Mouse (Mus musculus) ES-E14 (cell line): ENCODE data around the gene Rps8.

Experiments used
- CHD2 ChIP-seq: IDR thresholded peaks from 2 replicates; pipeline ENCODE4 v1.6.1; 2014; ENCODE audit warnings: mild to moderate bottlenecking, low read depth, low read length, inconsistent platforms
- HCFC1 ChIP-seq: IDR thresholded peaks from 2 replicates; pipeline ENCODE4 v1.6.1; 2012; ENCODE audit warnings: low read length, inconsistent platforms, borderline replicate concordance; ENCODE audit not compliant: insufficient read depth
- MAFK ChIP-seq: IDR thresholded peaks from 2 replicates; pipeline ENCODE4 v1.6.1; 2014; ENCODE audit warnings: mild to moderate bottlenecking, low read depth, low read length, inconsistent platforms; ENCODE audit not compliant: insufficient read depth
- ZC3H11A ChIP-seq: IDR thresholded peaks from 2 replicates; pipeline ENCODE4 v1.6.1; 2012; ENCODE audit warnings: low read depth, mild to moderate bottlenecking, inconsistent platforms, low read length, borderline replicate concordance
- ZNF384 ChIP-seq: IDR thresholded peaks from 2 replicates; pipeline ENCODE4 v1.6.1; 2012; ENCODE audit warnings: low read depth, low read length, inconsistent platforms

- TF ChIP-seq MAFK = no peak
- TF ChIP-seq ZC3H11A = no peak
- no peak for TF ChIP-seq HCFC1
- TF ChIP-seq ZNF384 = no peak
- no peak for TF ChIP-seq CHD2
Measured at GRCm38 (mm10) chr4:117126675-117127290, 29.3 kb downstream of the Rps8 start, which contains the start of gene Tctex1d4.
